Mouse (Mus musculus): Measurements from ENCODE around the gene Cd164. TPM values are rescaled to one million over a fixed set of nuclear protein-coding genes. Genes with fewer than 3 reads are reported as not detected.

Cd164 gene
- polyA plus RNA-seq, 1 experiment from 2014 or later: 178 TPM

DNA sequence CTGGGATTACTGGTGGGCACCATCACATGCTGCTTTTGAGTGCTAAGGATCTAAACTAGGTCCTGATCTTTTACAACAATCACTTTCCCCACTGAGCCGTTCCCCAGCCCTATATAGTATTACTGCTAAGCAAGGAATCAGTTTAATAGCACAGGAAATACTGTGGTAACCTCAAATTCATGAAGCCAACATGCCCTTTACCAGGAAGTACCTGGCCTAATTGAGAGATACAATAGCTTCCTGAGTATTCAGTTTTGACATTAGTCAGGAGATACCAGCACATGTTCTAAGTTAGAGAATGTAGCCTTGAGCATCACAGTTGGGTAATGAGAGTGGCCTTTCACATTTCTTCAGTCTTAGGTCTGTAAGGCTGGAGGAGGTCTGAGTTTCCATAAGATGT, 17.5 kb downstream of the Cd164 start:
- no peak for ATAC-seq (ENCODE audit: insufficient number of reproducible peaks, insufficient read depth, low FRiP score, low read depth)
- Histone ChIP-seq H3K27ac (ENCODE audit: low read length) (no peak overlapping the region), H3K9ac (replicated peaks; ENCODE audit: low read depth, low read length) (no peak overlapping the region), H3K36me3 (ENCODE audit: control insufficient read depth, insufficient read depth, low read length) (peaks cover 26% of the 10 kb centered on the region), H3K27me3 (ENCODE audit: control insufficient read depth, insufficient read depth, low read length) (no peaks in the 10 kb centered on the region), H3K4me2 (replicated peaks; ENCODE audit: low read depth, low read length) (no peak overlapping the region), H3K4me1 (ENCODE audit: control insufficient read depth, insufficient read depth, low read length) (no peaks in the 10 kb centered on the region), H3K4me3 (ENCODE audit: low read depth, low read length) (no peak overlapping the region), H3K9me3 (ENCODE audit: control insufficient read depth, low read depth, low read length) (no peaks in the 10 kb centered on the region)
- 94% methylated on average over 1 of the region's 1 CpGs for WGBS

DNA sequence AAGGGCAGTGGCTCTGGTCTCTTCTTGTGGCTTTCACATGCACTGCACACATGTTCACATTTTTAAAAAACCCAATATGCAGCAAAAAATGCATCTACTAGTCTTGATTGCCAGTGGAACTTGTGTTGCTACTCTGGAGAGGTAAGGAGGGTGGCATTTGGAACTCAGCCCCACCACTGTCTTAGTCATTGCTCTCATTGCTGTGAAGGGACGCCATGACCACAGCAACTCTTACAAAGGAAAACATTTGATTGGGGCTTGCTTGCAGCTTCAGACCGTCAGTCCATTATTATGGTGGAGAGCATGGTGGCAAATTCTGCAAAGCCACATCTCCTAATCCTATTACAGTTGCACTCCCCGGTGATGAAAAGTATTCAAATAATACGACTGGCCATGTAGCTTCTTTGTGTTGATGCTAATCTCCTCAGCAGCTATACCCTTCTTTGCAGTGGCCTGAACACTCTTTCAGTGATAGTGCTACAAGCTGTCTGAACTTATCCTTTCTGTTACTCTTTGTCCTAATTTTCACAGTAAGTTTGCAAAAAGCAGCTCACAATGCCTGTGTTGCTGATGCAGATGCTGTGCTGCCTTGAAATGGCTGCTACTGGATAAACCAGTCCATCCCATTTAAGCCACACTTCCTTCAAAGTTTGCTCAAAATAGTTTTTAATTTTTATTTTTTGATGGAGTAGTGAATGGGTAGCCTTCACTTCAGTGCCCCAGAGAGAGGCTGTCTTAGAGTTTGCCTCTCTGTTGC, 18.2 kb downstream of the Cd164 start:
- Histone ChIP-seq H3K4me1 (ENCODE audit: control insufficient read depth, insufficient read depth, low read length) (no peaks in the 10 kb centered on the region), H3K36me3 (ENCODE audit: control insufficient read depth, insufficient read depth, low read length) (peaks cover 24% of the 10 kb centered on the region), H3K27ac (ENCODE audit: low read length) (no peak overlapping the region), H3K4me2 (replicated peaks; ENCODE audit: low read depth, low read length) (no peak overlapping the region), H3K4me3 (ENCODE audit: low read depth, low read length) (no peak overlapping the region), H3K9me3 (ENCODE audit: control insufficient read depth, low read depth, low read length) (no peaks in the 10 kb centered on the region), H3K27me3 (ENCODE audit: control insufficient read depth, insufficient read depth, low read length) (no peaks in the 10 kb centered on the region), H3K9ac (replicated peaks; ENCODE audit: low read depth, low read length) (no peak overlapping the region)
- no peak for ATAC-seq (ENCODE audit: insufficient number of reproducible peaks, insufficient read depth, low FRiP score, low read depth)
- WGBS: 94% methylated on average over 4 of the region's 4 CpGs

DNA sequence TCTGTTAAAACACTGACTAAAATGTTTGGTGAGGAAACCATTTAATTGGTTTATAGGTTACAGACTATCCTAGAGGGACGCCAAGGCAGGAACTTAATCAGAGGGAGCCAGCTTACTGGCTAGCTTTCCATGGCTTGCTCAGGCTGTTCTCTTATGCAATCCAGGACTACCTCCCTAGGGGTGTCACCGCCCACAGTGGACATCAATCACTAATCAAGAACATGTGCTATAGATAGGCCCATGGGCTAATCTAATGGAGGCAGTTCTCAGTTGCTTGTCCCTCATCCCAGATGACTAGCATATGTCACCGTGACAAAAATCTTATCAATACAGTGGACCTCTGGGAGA, 18.7 kb downstream of the Cd164 start:
- Histone ChIP-seq H3K27me3 (ENCODE audit: control insufficient read depth, insufficient read depth, low read length) (no peaks in the 10 kb centered on the region), H3K4me2 (replicated peaks; ENCODE audit: low read depth, low read length) (no peak overlapping the region), H3K36me3 (ENCODE audit: control insufficient read depth, insufficient read depth, low read length) (peaks cover 19% of the 10 kb centered on the region), H3K9me3 (ENCODE audit: control insufficient read depth, low read depth, low read length) (no peaks in the 10 kb centered on the region), H3K9ac (replicated peaks; ENCODE audit: low read depth, low read length) (no peak overlapping the region), H3K27ac (ENCODE audit: low read length) (no peak overlapping the region), H3K4me1 (ENCODE audit: control insufficient read depth, insufficient read depth, low read length) (no peaks in the 10 kb centered on the region), H3K4me3 (ENCODE audit: low read depth, low read length) (no peak overlapping the region)
- 90% methylated on average over 3 of the region's 3 CpGs for WGBS
- ATAC-seq (ENCODE audit: insufficient number of reproducible peaks, insufficient read depth, low FRiP score, low read depth): no peak

DNA sequence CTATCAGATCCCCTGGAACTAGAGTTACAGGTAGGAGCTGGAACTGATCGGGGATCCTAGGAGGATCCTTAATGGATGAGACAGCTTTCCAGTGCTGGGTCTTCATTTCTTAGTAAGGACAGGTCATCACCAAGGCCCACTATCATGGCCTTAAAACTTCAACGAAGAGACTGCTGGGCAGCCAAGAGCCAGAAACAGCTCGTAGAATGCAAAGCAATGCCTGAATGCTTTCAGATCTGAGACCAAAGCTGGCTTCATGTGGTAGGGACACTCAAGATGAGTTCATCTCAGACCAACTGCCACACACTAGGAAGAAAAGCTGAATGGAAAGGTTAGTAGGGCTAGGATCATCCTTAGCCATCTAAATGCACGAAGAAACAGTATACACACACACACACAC, 19.8 kb downstream of the Cd164 start:
- Histone ChIP-seq H3K9ac (replicated peaks; ENCODE audit: low read depth, low read length) (no peak overlapping the region), H3K4me3 (ENCODE audit: low read depth, low read length) (no peak overlapping the region), H3K27me3 (ENCODE audit: control insufficient read depth, insufficient read depth, low read length) (no peaks in the 10 kb centered on the region), H3K4me1 (ENCODE audit: control insufficient read depth, insufficient read depth, low read length) (no peaks in the 10 kb centered on the region; the same call in 1 of the 2 replicates), H3K4me2 (replicated peaks; ENCODE audit: low read depth, low read length) (no peak overlapping the region), H3K27ac (ENCODE audit: low read length) (no peak overlapping the region), H3K9me3 (ENCODE audit: control insufficient read depth, low read depth, low read length) (no peaks in the 10 kb centered on the region), H3K36me3 (ENCODE audit: control insufficient read depth, insufficient read depth, low read length) (peaks cover 16% of the 10 kb centered on the region)
- 93% methylated on average over 4 of the region's 4 CpGs for WGBS
- no peak for ATAC-seq (ENCODE audit: insufficient number of reproducible peaks, insufficient read depth, low FRiP score, low read depth)

DNA sequence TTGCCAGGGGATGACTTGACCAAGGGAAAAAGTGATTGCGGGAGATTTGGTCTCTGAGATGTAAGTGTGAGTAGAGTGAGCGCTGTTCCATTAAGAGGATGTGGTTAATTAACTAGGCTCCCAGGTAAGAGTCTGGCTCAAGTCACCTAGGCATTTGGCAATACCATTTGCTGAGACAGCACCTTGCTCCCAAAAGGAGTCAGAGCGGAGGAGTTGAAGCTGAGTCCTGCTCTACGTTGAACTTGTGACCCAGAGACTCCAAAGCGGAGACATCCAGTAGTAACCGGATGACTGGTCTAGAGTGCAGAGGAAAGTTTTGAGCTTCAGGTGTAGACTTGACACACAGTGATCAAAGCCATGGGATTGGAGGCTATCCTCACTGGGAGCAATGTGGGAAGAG, 22.8 kb downstream of the Cd164 start:
- Histone ChIP-seq H3K4me1 (ENCODE audit: control insufficient read depth, insufficient read depth, low read length) (peaks cover 6% of the 10 kb centered on the region; the same call in 1 of the 2 replicates), H3K27ac (ENCODE audit: low read length) (no peak overlapping the region), H3K9ac (replicated peaks; ENCODE audit: low read depth, low read length) (no peak overlapping the region), H3K9me3 (ENCODE audit: control insufficient read depth, low read depth, low read length) (no peaks in the 10 kb centered on the region), H3K4me3 (ENCODE audit: low read depth, low read length) (no peak overlapping the region), H3K36me3 (ENCODE audit: control insufficient read depth, insufficient read depth, low read length) (no peaks in the 10 kb centered on the region), H3K27me3 (ENCODE audit: control insufficient read depth, insufficient read depth, low read length) (no peaks in the 10 kb centered on the region), H3K4me2 (replicated peaks; ENCODE audit: low read depth, low read length) (no peak overlapping the region)
- ATAC-seq (ENCODE audit: insufficient number of reproducible peaks, insufficient read depth, low FRiP score, low read depth): no peak
- WGBS: 95% methylated on average over 6 of the region's 6 CpGs

DNA sequence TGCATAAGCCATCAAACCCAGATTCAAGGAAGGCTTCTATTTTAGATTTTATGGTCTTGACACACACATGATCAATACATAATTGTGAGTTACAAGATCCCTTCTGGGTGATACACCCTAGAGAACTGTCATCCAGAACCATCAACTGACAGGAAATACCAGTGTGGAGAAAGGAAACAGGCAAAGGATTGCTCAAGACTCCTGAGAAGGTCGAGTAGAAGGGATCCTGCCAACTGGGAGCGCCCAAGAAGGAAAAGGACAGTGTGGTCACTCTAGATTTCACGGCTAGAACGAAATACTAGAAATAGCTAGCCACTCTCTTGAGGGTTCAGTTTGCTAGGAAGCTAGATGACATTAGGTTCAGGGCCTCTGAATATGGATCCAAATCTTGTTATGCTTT, 24.2 kb downstream of the Cd164 start:
- Histone ChIP-seq H3K9ac (replicated peaks; ENCODE audit: low read depth, low read length) (no peak overlapping the region), H3K27me3 (ENCODE audit: control insufficient read depth, insufficient read depth, low read length) (no peaks in the 10 kb centered on the region), H3K36me3 (ENCODE audit: control insufficient read depth, insufficient read depth, low read length) (no peaks in the 10 kb centered on the region), H3K4me2 (replicated peaks; ENCODE audit: low read depth, low read length) (no peak overlapping the region), H3K9me3 (ENCODE audit: control insufficient read depth, low read depth, low read length) (no peaks in the 10 kb centered on the region), H3K4me1 (ENCODE audit: control insufficient read depth, insufficient read depth, low read length) (peaks cover 6% of the 10 kb centered on the region; the same call in 1 of the 2 replicates), H3K27ac (ENCODE audit: low read length) (no peak overlapping the region), H3K4me3 (ENCODE audit: low read depth, low read length) (no peak overlapping the region)
- 85% methylated on average over 4 of the region's 4 CpGs for WGBS
- ATAC-seq (ENCODE audit: insufficient number of reproducible peaks, insufficient read depth, low FRiP score, low read depth): no peak

DNA sequence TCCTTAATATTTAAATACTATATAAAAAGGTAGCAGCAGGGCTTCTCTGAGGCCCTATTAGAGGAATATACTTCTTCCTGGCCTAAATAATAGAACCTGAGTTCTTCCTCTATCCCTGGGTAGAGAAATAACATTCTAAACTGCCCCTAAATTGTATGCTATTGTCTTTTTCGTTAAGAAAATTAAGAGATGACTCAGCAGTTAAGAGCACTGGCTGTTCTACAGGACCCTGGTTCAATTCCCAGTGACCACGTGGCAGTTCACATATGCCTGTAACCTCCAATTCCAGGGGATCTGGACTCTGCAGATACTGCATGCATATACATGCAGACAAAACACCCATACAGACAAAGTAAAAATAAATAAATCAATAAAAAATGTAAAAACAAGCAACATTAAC, 24.6 kb downstream of the Cd164 start:
- H3K4me3 ChIP-seq (ENCODE audit: low read depth, low read length): no peak overlapping the region
- H3K4me2 ChIP-seq (replicated peaks; ENCODE audit: low read depth, low read length): no peak overlapping the region
- H3K27me3 ChIP-seq (ENCODE audit: control insufficient read depth, insufficient read depth, low read length): no peaks in the 10 kb centered on the region
- no peaks in the 10 kb centered on the region for H3K9me3 ChIP-seq (ENCODE audit: control insufficient read depth, low read depth, low read length)
- no peak overlapping the region for H3K27ac ChIP-seq (ENCODE audit: low read length)
- 79% methylated on average over 2 of the region's 2 CpGs for WGBS
- no peak overlapping the region for H3K9ac ChIP-seq (replicated peaks; ENCODE audit: low read depth, low read length)
- no peaks in the 10 kb centered on the region for H3K36me3 ChIP-seq (ENCODE audit: control insufficient read depth, insufficient read depth, low read length)
- ATAC-seq (ENCODE audit: insufficient number of reproducible peaks, insufficient read depth, low FRiP score, low read depth): no peak
- peaks cover 6% of the 10 kb centered on the region; the same call in 1 of the 2 replicates for H3K4me1 ChIP-seq (ENCODE audit: control insufficient read depth, insufficient read depth, low read length)

DNA sequence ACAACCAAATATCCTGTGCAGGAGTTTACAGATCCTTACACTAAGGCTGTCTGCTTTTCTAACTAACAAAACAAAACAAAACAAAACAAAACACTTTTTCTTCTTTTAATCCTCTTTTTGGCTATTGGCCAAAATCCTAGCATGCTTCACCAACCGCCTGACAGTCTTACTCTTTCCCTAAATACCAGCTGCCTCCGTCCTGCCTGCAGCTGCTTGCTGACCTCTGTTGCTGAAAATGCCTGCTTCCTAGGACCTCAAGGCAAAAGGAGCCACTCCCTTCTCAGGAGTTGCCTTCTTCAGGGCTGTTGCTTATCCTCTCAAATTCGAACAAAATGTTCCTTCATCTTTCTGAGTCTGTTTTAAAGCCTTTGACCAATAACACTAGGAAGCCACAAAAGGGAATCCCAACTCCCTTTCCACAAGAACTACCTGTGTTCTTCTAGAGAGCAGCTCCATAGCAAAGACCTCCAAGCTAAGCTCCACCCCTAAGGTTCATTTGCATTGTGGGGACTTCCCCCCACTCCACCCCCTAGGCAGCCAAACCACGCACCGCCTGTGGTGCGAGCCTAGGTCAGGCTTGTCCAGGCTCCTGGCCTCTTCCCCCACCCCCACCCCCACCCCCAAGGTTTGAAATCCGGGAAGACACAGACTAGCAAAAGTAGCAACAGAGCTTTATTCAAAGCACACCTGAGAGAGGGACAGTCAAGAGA, 25.4 kb downstream of the Cd164 start:
- 10% methylated on average over 7 of the region's 7 CpGs for WGBS
- Histone ChIP-seq H3K4me2 (replicated peaks; ENCODE audit: low read depth, low read length) (no peak overlapping the region), H3K9me3 (ENCODE audit: control insufficient read depth, low read depth, low read length) (peaks cover 4% of the 10 kb centered on the region; the same call in 1 of the 2 replicates), H3K9ac (replicated peaks; ENCODE audit: low read depth, low read length) (no peak overlapping the region), H3K27me3 (ENCODE audit: control insufficient read depth, insufficient read depth, low read length) (no peaks in the 10 kb centered on the region), H3K4me1 (ENCODE audit: control insufficient read depth, insufficient read depth, low read length) (peaks cover 6% of the 10 kb centered on the region; the same call in 1 of the 2 replicates), H3K36me3 (ENCODE audit: control insufficient read depth, insufficient read depth, low read length) (no peaks in the 10 kb centered on the region), H3K4me3 (ENCODE audit: low read depth, low read length) (no peak overlapping the region), H3K27ac (ENCODE audit: low read length) (no peak overlapping the region)
- ATAC-seq (ENCODE audit: insufficient number of reproducible peaks, insufficient read depth, low FRiP score, low read depth): no peak
